Mouse (Mus musculus): ENCODE measurements around the gene Pla2g2e. TPM values are rescaled to one million over a fixed set of nuclear protein-coding genes. Genes with fewer than 3 reads are reported as not detected.

Pla2g2e gene
- polyA plus RNA-seq, 1 experiment from 2014 or later: not detected

GRCm38 (mm10) chr4:138921254-138922130 is 43.8 kb downstream of the Pla2g2e start:
- no peak for ATAC-seq (ENCODE audit: insufficient number of reproducible peaks, insufficient read depth, low FRiP score, low TSS enrichment)
- Histone ChIP-seq H3K27ac (no peak overlapping the region), H3K36me3 (no peaks in the 10 kb centered on the region), H3K4me1 (peaks cover 2% of the 10 kb centered on the region; the same call in 1 of the 2 replicates), H3K27me3 (no peaks in the 10 kb centered on the region), H3K4me3 (peak overlapping the region; percentile 9; the same call in 1 of the 2 replicates), H3K9ac (no peak overlapping the region), H3K9me3 (no peaks in the 10 kb centered on the region), H3K4me2 (replicated peaks) (peak overlapping the region; percentile 40)
- WGBS: 38% methylated on average over 20 of the region's 20 CpGs

- 3% methylated on average over 11 of the region's 11 CpGs for WGBS
- Histone ChIP-seq H3K36me3 (no peaks in the 10 kb centered on the region), H3K9ac (no peak overlapping the region), H3K4me1 (peaks cover 2% of the 10 kb centered on the region; the same call in 1 of the 2 replicates), H3K4me2 (replicated peaks) (peak overlapping the region; percentile 40), H3K27me3 (no peaks in the 10 kb centered on the region), H3K27ac (no peak overlapping the region), H3K9me3 (no peaks in the 10 kb centered on the region), H3K4me3 (peak overlapping the region; percentile 9; the same call in 1 of the 2 replicates)
- no peak for ATAC-seq (ENCODE audit: insufficient number of reproducible peaks, insufficient read depth, low FRiP score, low TSS enrichment)
Measured at GRCm38 (mm10) chr4:138922131-138922459, 44.4 kb downstream of the Pla2g2e start.

DNA sequence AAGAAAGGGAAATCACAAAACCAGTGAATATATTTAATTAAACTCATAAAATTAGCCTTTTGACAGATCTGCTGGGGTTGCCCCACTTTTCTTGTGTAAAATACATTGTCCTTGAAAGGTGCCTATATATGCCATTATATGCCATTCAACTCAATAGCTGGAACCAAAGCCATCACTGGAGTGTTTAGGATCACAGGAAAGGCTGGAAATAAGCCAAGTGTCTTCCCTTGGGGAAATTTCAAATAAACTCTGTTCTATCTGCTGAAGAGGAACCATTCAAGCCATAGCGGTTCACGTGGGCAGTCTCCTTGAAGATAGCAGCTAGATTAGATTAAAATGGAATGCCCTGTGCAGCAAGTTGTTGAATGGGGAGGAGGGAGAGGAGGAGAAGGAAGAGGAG is 47.8 kb downstream of the Pla2g2e start:
- 78% methylated on average over 2 of the region's 2 CpGs for WGBS
- Histone ChIP-seq H3K4me1 (peaks cover 2% of the 10 kb centered on the region; the same call in 1 of the 2 replicates), H3K4me2 (replicated peaks) (no peak overlapping the region), H3K27ac (no peak overlapping the region), H3K9me3 (no peaks in the 10 kb centered on the region), H3K4me3 (no peak overlapping the region), H3K27me3 (no peaks in the 10 kb centered on the region), H3K9ac (no peak overlapping the region), H3K36me3 (no peaks in the 10 kb centered on the region)
- no peak for ATAC-seq (ENCODE audit: insufficient number of reproducible peaks, insufficient read depth, low FRiP score, low TSS enrichment)

Other genes with a start within 250 kb of the Pla2g2e start
- gene Vwa5b1, start 242.1 kb upstream of the Pla2g2e start, polyA plus RNA-seq (2016; fragmentation: Nextera tagmentation; extraction: Ambion mirVana): 0.23 TPM in 1 of 2 replicates, not detected in the other
- 0.41 and 0.53 TPM in 2 replicates for gene Pla2g2c, start 153.2 kb upstream of the Pla2g2e start, polyA plus RNA-seq (2016; fragmentation: Nextera tagmentation; extraction: Ambion mirVana)
- 0.78 and 1.0 TPM in 2 replicates for gene Ubxn10, start 140.8 kb upstream of the Pla2g2e start, polyA plus RNA-seq (2016; fragmentation: Nextera tagmentation; extraction: Ambion mirVana)
- gene Pla2g2f, start 120.3 kb upstream of the Pla2g2e start, polyA plus RNA-seq (2016; fragmentation: Nextera tagmentation; extraction: Ambion mirVana): not detected in 2 replicates
- 0.13 and 0.32 TPM in 2 replicates for gene Pla2g2d, start 102.2 kb upstream of the Pla2g2e start, polyA plus RNA-seq (2016; fragmentation: Nextera tagmentation; extraction: Ambion mirVana)
- 0.82 and 0.84 TPM in 2 replicates for gene Pla2g5, start 14.5 kb upstream of the Pla2g2e start, polyA plus RNA-seq (2016; fragmentation: Nextera tagmentation; extraction: Ambion mirVana)
- not detected in 2 replicates for gene Gm13030, start 4.0 kb upstream of the Pla2g2e start, polyA plus RNA-seq (2016; fragmentation: Nextera tagmentation; extraction: Ambion mirVana)
- 4.0 and 4.6 TPM in 2 replicates for gene Otud3, start 36.0 kb downstream of the Pla2g2e start, polyA plus RNA-seq (2016; fragmentation: Nextera tagmentation; extraction: Ambion mirVana)
- not detected in 2 replicates for gene Rnf186, start 89.2 kb downstream of the Pla2g2e start, polyA plus RNA-seq (2016; fragmentation: Nextera tagmentation; extraction: Ambion mirVana)
- gene Tmco4, start 94.9 kb downstream of the Pla2g2e start, polyA plus RNA-seq (2016; fragmentation: Nextera tagmentation; extraction: Ambion mirVana): 2.9 and 3.7 TPM in 2 replicates
- gene Htr6, start 197.6 kb downstream of the Pla2g2e start, polyA plus RNA-seq (2016; fragmentation: Nextera tagmentation; extraction: Ambion mirVana): 0.40 and 0.67 TPM in 2 replicates
- gene Nbl1, start 215.1 kb downstream of the Pla2g2e start, polyA plus RNA-seq (2016; fragmentation: Nextera tagmentation; extraction: Ambion mirVana): 160 and 161 TPM in 2 replicates

All from embryonic facial prominence, embryonic 12.5 days (tissue).